8 mouse cellular contexts compared by ENCODE assay signal in the genomic region with DNA sequence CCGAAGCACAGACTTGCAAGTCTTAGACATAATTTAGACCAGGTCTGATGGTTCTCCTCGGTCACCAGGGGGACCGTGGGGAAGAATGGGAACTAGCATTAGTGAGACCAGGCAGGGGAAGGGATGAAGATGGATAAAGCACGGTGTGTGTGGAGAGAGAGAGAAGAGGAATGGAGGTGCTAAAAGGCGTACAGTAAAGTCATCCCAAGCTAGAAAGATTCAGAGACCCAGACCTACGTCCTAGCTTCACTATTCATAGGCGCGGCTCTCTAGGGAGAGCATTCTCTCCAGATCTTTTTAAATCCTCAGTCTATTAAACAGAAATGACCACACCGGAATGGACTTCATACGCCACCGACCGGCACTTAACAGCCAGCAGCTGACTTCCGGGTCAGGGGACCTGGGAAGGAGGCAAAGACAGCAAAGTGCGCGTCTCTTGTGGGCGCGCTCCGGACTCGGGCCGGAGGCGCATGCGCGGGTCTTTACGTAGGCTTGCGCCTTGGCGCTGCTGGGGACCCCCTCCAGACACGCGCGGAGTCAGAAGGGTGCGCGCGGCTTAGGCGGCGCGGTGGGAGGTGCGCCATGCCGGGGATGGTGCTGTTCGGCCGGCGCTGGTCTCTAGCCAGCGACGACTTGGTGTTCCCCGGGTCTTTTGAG. TPM values are rescaled to one million over a fixed set of nuclear protein-coding genes. Genes with fewer than 3 reads are reported as not detected.
A peak's percentile ranks its signal among the peaks of the same experiment; 100 is the strongest.
DNase-seq lines count a peak whose midpoint lies in the region; ATAC-seq lines count a peak whose summit lies in the region.

Gene Daglb, plus strand, starts transcription at position 485 of the 657 bp plus-strand sequence.

- H3K36me3 ChIP-seq in hindbrain, embryonic 12.5 days = peaks cover 20% of the 10 kb centered on the region

- peak within 1 kb of the TSS; percentile 78 for H3K4me3 ChIP-seq in hindbrain, embryonic 12.5 days

- WGBS in hindbrain, embryonic 12.5 days = 4% methylated on average over 43 of the region's 43 CpGs

- peak within 1 kb of the TSS; percentile 75 for H3K9ac ChIP-seq in hindbrain, embryonic 12.5 days

- ATAC-seq in hindbrain, embryonic 12.5 days (ENCODE audit: low FRiP score) = peak; percentile 96

- peaks cover 14% of the 10 kb centered on the region for H3K4me1 ChIP-seq in hindbrain, embryonic 12.5 days

- H3K9me3 ChIP-seq in hindbrain, embryonic 12.5 days (replicated peaks) = no peaks in the 10 kb centered on the region

- peak; percentile 89 for DNase-seq in Muller cell, postnatal 12 days (ENCODE audit: inconsistent ontology term)
- peak; percentile 91 for DNase-seq in cerebellum, adult 9-11 months
- DNase-seq in frontal cortex, postnatal 10 days (ENCODE audit: low spot score in 2 of 2) = peak; percentile 83 to 89
- DNase-seq in layer of hippocampus, postnatal 14 days (ENCODE audit: low spot score in 2 of 2) = peak; percentile 84 to 91
- DNase-seq in lung, postnatal 14 days = peak; percentile 89
- peak; percentile 78 for DNase-seq in retina, adult 2 months (ENCODE audit: low read depth, low spot score)
- peak; percentile 88 to 92 for DNase-seq in thymus, postnatal 36 days

- H3K27me3 ChIP-seq in hindbrain, embryonic 12.5 days = no peaks in the 10 kb centered on the region

- peak within 1 kb of the TSS; percentile 67 for H3K27ac ChIP-seq in hindbrain, embryonic 12.5 days

- H3K4me2 ChIP-seq in hindbrain, embryonic 12.5 days (replicated peaks) = peak within 1 kb of the TSS; percentile 74

RNA-seq across cellular contexts. Expression of gene Daglb, which starts in this region (rescaled TPM):
- 13.4 and 14.6 TPM in 2 replicates for polyA plus RNA-seq in hindbrain, embryonic 12.5 days (2016; fragmentation: Nextera tagmentation; extraction: Ambion mirVana)
- total RNA-seq in layer of hippocampus, postnatal 14 days (2021) = 10 to 100 TPM; 22.8 to 22.9 TPM

Comparison
In these comparisons a context has a peak if more than half of its experiments do, and no peak if none do; other contexts are left out.
1. Peak in every context shown above with its lines: DNase-seq, ATAC-seq, H3K4me3 ChIP-seq and H3K27ac ChIP-seq.